Mouse (Mus musculus) megakaryocyte, adult 5-6 weeks (primary cell): ENCODE results near the gene Dnlz. TPM values are rescaled to one million over a fixed set of nuclear protein-coding genes. Genes with fewer than 3 reads are reported as not detected.
A peak's percentile ranks its signal among the peaks of the same experiment; 100 is the strongest.

Experiments used
- ATAC-seq: 2 replicates; pipeline ENCODE4 v1.8.0; 2016; ENCODE audit warnings: mild to moderate bottlenecking, inconsistent platforms; ENCODE audit not compliant: poor library complexity, severe bottlenecking
- total RNA-seq, 2 experiments: library from RNA; stranded (forward) in 1 of 2; stranded (reverse) in 1 of 2; fragments of 153-499, 151-499 nt in 1 of 2; fragments of 221-1000, 200-1000 nt in 1 of 2; gene quantifications; 2 replicates each; pipeline versions ENCODE4 v1.2.3 to v1.2.4; 2015 to 2017

Dnlz gene
- total RNA-seq, 2 experiments from 2014 or later: 4.4 to 5.1 TPM

GRCm38 (mm10) chr2:26358667-26359320, 6.9 kb upstream of the Dnlz start:
- no peak for ATAC-seq

DNA sequence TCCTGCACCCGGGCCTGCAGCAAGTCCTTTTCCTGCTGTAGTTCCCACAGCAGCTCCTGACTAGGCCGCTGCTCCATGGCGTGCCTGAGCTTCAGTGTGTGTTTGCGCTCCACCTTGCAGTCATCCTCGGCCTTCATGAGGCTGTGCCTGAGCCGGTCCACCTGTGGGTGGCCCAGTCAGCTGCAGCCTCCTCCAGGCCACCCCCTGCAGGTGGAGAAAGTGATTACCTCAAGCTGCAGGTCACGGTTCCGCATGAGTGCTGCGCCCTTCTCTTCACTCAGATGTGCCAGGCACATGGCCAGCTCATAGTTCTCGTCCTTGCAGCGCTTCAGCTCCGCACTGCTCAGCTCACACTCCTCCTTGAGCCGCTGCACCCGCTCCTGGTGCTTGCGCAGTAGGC, 5.6 kb upstream of the Dnlz start:
- no peak for ATAC-seq

- ATAC-seq: no peak
These were observed 4.8 kb upstream of the Dnlz start for GRCm38 (mm10) chr2:26356678-26357077.

- no peak for ATAC-seq
These were observed 4.3 kb upstream of the Dnlz start for GRCm38 (mm10) chr2:26356231-26356630.

DNA sequence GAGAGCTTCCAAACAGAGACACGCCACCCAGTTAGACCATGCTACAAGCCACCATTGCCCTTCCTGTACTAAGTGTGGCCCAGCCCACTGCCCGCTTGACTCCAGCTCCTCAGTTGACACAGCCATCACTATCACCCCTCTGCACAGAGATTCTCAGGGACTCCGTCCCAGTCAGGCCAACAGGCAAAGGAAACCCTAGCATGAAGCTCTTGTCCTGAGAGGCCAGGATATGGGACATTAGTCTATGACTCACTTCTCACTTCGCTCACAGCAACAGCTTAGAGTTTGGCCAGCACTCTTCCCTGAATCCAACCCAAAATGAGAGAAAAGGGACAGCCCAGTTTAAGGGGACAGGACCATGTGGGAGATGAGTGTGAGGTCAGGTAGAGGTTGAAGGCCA, 2.5 kb upstream of the Dnlz start:
- ATAC-seq: no peak

GRCm38 (mm10) chr2:26353066-26353980, 1.4 kb upstream of the Dnlz start:
- no peak for ATAC-seq

DNA sequence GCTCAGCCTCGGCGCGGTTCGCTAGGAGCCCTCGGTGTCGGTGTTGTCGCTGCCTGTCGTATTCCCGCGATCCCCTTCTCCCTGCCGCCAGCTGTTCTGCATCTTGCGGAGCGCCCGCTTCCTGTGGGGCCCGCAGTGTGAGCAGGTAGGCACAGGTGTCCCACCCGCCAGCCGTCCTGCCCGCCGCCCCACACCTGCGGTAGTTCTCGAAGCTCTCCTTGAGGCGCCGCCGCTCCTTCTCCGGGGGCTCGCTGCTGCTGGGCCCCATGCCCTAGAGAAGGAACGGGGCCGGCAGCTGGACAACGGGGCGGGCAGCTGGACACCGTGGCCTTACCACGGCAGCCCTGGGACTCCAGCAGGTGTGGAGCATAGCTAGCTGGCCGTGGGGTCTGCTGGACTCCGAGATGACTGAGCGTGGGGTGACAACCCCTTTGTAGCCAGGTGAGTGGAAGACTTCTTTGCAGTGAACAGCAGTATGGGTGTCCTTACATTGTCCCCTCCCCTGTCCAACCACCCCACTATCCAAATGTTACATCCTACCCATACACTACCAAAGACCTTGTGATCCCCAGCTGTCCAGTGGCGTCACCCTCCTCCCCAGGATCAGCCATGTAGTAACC, 491 bp upstream of the Dnlz start:
- ATAC-seq: peak; percentile 17

GRCm38 (mm10) chr2:26348241-26348640, 3.7 kb downstream of the Dnlz start:
- no peak for ATAC-seq

DNA sequence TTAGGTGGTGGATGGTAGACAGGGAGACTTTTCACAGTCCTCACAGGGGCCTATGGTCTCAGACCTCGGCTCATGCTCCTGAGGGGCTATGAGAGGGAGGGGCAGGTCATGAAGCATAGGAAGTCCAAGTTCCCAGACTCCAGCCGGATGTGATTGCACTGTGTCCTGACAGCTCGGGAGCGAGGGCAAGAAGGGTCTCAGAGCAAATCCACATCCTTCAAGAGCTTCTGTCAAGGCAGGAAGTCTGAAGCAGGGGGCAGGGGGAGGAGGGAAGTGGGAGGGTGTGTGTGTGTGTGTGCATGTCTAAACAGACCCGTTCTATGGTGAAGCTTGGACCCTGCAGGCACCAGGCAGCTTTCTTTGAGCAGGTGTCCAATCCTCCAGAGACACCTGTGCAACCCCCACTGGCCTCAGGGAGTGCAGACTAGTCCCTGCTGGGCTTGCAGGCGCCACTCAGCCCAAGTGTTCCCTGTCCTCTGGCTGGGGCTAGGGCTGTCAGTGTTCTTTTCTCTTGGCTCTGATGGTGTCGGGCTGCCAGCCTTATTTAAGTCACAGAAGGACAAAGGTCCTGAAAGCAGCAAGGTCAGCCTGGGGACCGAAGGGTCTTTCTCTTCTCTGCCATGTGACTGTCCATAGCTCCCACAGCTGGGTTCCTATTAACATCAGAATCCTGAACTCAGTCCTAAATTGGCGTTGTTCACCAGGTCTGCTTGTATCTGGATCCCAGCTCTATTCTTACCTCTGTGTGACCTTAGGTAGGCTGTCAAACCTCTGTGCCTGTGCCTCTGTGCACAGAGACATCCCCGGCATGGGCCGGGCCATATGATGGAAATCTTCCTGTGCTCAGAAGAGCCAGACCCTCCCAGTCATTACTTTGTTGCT, 9.1 kb downstream of the Dnlz start:
- no peak for ATAC-seq

DNA sequence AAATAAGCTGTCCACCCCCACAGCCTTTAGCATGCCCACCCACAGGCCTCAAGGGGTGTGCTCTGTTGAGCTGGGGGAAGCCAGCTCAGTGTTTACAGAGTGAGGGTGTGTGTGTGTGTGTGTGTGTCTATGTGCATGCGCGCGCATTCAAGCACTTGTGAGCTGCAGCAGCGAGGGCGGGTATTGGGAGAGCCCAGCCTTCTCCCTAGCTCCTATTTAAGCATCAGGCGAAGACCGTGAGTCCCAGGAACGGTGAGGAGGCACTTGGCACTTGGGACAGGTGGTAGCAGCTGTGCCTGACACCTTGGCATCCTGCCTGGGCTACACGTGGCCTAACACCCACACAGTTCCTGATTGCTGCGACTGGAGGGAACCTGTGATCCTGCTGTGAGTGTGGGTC, 9.9 kb downstream of the Dnlz start:
- no peak for ATAC-seq

DNA sequence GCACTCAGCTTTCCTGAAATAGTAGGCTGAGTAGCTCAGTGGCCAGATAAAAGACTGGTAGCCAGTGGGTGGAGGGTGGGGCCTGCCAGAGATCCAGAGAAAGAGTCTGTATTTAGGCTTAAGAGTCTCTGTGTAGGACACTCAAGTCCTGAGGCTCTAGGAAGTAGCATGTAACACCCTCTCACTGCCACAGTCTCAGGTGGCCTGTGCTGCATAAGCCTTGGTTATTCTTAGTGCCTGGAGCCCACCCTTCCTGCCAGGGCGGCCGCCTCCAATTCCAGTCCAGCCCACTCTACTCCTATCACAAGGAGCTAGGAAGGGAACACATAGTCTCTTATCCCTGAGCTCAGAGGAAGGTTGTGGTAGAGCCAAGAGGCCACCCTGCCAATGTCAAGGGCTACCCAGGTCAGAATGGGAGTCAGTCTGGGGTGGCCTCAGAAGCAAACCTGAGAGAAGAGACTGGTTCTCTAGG, 10.4 kb downstream of the Dnlz start:
- no peak for ATAC-seq

DNA sequence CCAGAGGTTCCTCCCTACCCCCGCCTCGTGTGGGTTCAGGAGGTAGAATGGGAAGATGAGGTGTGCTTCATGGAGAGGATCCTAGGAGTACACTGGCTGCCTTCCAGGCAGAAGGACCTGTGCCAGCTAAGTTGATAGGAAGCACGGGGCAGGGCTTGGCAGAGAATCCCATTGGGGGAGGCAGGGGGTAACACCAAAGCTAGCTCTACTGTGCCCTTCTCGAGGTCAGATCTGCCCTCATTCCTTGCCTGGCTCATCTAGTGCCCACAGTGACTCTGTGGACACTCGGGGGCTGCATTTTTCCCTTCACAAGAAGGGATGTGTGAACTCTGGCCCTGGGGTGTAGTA, 12.7 kb downstream of the Dnlz start:
- ATAC-seq: no peak

DNA sequence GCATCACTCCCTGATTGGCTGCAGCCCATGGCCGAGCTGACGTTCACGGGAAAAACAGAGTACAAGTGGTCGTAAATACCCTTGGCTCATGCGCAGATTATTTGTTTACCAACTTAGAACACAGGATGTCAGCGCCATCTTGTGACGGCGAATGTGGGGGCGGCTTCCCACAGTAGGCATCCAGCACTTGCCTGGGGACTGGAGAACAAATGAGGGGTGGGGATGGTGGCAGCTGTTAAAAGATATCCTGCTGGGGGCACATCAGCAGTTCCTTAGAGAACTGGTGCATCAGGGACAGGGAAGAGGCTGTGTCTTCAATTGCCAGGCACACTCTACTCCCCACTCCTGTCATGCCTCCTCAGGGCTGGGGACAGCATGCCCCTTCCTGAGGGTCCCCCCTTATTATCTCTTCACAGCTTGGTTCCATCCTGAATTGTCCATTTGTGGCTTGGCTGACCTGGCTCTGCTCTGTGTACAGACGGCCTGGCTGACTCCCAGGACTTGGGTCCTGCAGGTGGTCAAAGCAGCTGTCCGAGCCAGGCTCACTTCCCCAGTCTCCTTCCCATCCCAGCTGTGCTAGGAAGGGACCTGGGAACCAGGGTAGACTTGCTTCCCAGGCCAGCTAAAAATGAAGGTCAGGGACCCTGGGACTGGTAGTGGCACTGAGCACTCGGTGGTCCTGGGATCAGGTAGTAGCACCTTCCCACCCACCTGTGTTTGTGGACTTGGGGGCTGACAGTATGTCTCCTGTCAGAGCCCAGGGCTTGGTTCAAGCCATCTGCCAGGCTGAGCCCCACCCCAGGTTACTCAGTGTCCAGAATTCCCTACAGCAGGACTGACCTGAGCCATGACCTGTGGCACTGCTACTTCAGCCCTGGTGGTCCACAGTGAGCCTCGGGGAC, 13.4 kb downstream of the Dnlz start:
- no peak for ATAC-seq

DNA sequence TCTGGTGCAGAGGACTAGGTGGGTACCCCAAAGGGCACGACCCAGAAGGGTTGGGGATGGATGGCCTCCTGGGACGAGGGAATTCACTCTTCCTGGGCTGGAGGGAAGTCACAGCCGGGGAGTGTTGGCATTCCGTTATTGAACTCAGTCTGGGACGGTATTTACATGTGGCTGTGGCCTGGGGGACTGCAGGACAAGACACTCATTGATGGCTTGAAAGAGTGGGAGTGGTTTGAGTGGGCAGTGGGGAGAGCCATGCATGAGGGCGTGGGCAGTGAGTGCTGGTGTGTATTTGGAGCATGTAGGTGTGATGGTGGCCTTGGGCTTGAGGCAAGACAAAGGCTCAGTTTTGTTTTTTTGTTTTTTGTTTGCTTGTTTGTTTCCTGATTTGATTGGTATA, 21.2 kb downstream of the Dnlz start:
- ATAC-seq: no peak

- ATAC-seq: no peak
These were observed 21.8 kb downstream of the Dnlz start for GRCm38 (mm10) chr2:26330056-26330468.

DNA sequence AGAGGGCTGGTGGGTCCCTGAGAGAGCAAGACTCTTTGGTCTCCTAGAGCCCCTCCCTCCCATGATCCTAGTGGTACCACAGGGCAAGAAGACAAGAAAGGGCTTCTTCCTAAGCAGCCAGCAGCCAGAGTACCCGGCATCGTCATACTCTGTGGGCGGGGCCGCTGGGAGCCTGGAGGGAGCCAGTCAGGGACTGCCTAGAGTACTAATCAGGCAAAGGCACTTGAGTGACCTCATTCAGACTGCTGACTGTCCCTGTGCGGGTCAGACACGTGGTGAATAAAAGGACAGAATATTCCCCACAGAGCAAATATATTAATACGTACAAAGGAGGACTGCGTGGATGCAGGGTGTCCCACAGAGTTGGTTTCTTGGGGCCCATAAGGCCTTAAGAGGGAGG, 22.5 kb downstream of the Dnlz start:
- no peak for ATAC-seq

- ATAC-seq: no peak; the same call in 1 of the 2 replicates
These were observed 24.1 kb downstream of the Dnlz start for GRCm38 (mm10) chr2:26327852-26328251.

- peak; percentile 74 for ATAC-seq
These were observed 26.3 kb downstream of the Dnlz start for GRCm38 (mm10) chr2:26325386-26326181.

- no peak for ATAC-seq
These were observed 27.0 kb downstream of the Dnlz start for GRCm38 (mm10) chr2:26324917-26325316.
